Mouse (Mus musculus): Measurements from ENCODE around the gene Igsf9. TPM values are rescaled to one million over a fixed set of nuclear protein-coding genes. Genes with fewer than 3 reads are reported as not detected.

The Igsf9 gene
- total and polyA plus RNA-seq, 3 experiments = 0.12 to 0.38 TPM; not detected in 1

- no peak for TF ChIP-seq POLR2AphosphoS5 (IDR thresholded peaks at IDR 0.05; ENCODE audit: borderline replicate concordance, low read depth, low read length)
- no peak for TF ChIP-seq MAFK (IDR thresholded peaks at IDR 0.05; ENCODE audit: borderline replicate concordance, low read depth, low read length)
- no peak for TF ChIP-seq KAT2A (conservative IDR thresholded peaks at IDR 0.05; ENCODE audit: low read depth, low read length)
- no peak for TF ChIP-seq BHLHE40 (IDR thresholded peaks at IDR 0.05; ENCODE audit: borderline replicate concordance, low read depth, low read length)
- no peak for TF ChIP-seq CHD2 (IDR thresholded peaks at IDR 0.05; ENCODE audit: low read length)
- no peak for TF ChIP-seq ZC3H11A (IDR thresholded peaks at IDR 0.05; ENCODE audit: low read depth, low read length)
- no peak for TF ChIP-seq NELFE (IDR thresholded peaks at IDR 0.05; ENCODE audit: low read depth, low read length)
- TF ChIP-seq USF1 (IDR thresholded peaks at IDR 0.05; ENCODE audit: low read depth, low read length) = no peak
- no peak for TF ChIP-seq MAZ (IDR thresholded peaks at IDR 0.05; ENCODE audit: low read depth, low read length)
- TF ChIP-seq POLR2AphosphoS2 (IDR thresholded peaks at IDR 0.05; ENCODE audit: low read length) = no peak
- no peak for TF ChIP-seq SIN3A (IDR thresholded peaks at IDR 0.05; ENCODE audit: low read length)
- no peak for TF ChIP-seq ELF1 (IDR thresholded peaks at IDR 0.05; ENCODE audit: low read depth, low read length)
- no peak for TF ChIP-seq EP300 (IDR thresholded peaks at IDR 0.05; ENCODE audit: low read depth in 1 of 2, low read length in 2 of 2)
- TF ChIP-seq MYC (IDR thresholded peaks at IDR 0.05; ENCODE audit: low read depth, low read length) = no peak
- TF ChIP-seq TBP (IDR thresholded peaks at IDR 0.05; ENCODE audit: low read depth, low read length) = no peak
- Histone ChIP-seq H3K4me1 (ENCODE audit: control insufficient read depth in 1 of 2, insufficient read depth in 2 of 2, low read length in 2 of 2) (no peaks in the 10 kb centered on the region), H3K9ac (ENCODE audit: control insufficient read depth, low read depth, low read length, poor library complexity, severe bottlenecking) (no peak overlapping the region), H3K27ac (ENCODE audit: control insufficient read depth, low read depth, low read length) (no peak overlapping the region), H3K4me3 (ENCODE audit: control insufficient read depth in 1 of 2, insufficient read depth in 1 of 2, low read depth in 2 of 2, low read length in 2 of 2) (no peak overlapping the region), H3K36me3 (ENCODE audit: control insufficient read depth in 1 of 2, insufficient read depth in 2 of 2, low read length in 2 of 2) (no peaks in the 10 kb centered on the region), H3K9me3 (replicated peaks; ENCODE audit: insufficient read depth, low read length) (no peaks in the 10 kb centered on the region), H3K79me2 (ENCODE audit: control insufficient read depth, insufficient read depth, low read length, poor library complexity) (no peaks in the 10 kb centered on the region), H3K27me3 (ENCODE audit: control insufficient read depth in 1 of 2, insufficient read depth in 2 of 2, low read length in 2 of 2) (peaks cover 6% of the 10 kb centered on the region in 2 experiments; a peak in 3 of 4 replicates)
- DNase-seq (ENCODE audit: low read depth, low spot score) = peak; percentile 16
Observed at GRCm38 (mm10) chr1:172468301-172468877, 13.2 kb upstream of the Igsf9 start.

DNA sequence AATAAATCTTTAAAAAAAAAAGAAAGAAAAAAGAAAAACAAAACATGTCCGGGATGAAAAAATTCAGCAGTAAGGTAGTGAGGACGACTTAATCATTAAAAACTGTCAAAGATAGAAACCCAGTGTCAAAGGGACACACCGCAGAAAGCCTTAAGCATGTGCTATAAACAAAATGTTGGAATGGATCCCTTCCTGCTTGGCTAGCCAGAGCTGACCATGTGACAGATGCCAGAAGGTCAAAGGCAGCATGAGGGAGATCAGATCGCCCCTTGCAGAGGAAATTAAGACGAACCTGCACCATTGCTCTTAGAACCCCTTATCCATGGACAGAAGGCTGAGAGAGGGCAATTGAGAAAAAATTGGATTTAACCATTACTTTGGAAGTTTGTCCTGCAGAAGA, 12.2 kb upstream of the Igsf9 start:
- no peaks in the 10 kb centered on the region for H3K9me3 ChIP-seq (replicated peaks; ENCODE audit: insufficient read depth, low read length)
- peaks cover 8% of the 10 kb centered on the region in 2 experiments; a peak in 3 of 4 replicates for H3K27me3 ChIP-seq (ENCODE audit: control insufficient read depth in 1 of 2, insufficient read depth in 2 of 2, low read length in 2 of 2)
- no peak overlapping the region for H3K9ac ChIP-seq (ENCODE audit: control insufficient read depth, low read depth, low read length, poor library complexity, severe bottlenecking)
- no peaks in the 10 kb centered on the region for H3K79me2 ChIP-seq (ENCODE audit: control insufficient read depth, insufficient read depth, low read length, poor library complexity)
- no peak for DNase-seq (ENCODE audit: low read depth, low spot score)
- H3K4me1 ChIP-seq (ENCODE audit: control insufficient read depth in 1 of 2, insufficient read depth in 2 of 2, low read length in 2 of 2) = no peaks in the 10 kb centered on the region
- H3K36me3 ChIP-seq (ENCODE audit: control insufficient read depth in 1 of 2, insufficient read depth in 2 of 2, low read length in 2 of 2) = no peaks in the 10 kb centered on the region
- H3K4me3 ChIP-seq (ENCODE audit: control insufficient read depth in 1 of 2, insufficient read depth in 1 of 2, low read depth in 2 of 2, low read length in 2 of 2) = no peak overlapping the region
- TF ChIP-seq MYB (IDR thresholded peaks at IDR 0.05; ENCODE audit: low read depth, low read length) = no peak
- TF ChIP-seq TCF12 (IDR thresholded peaks at IDR 0.05; ENCODE audit: low read depth, low read length) = no peak
- TF ChIP-seq RCOR1 (IDR thresholded peaks at IDR 0.05; ENCODE audit: low read depth, low read length) = no peak
- no peak for TF ChIP-seq USF1 (IDR thresholded peaks at IDR 0.05; ENCODE audit: low read depth, low read length)
- no peak for TF ChIP-seq JUND (IDR thresholded peaks at IDR 0.05; ENCODE audit: low read depth, low read length)
- TF ChIP-seq EP300 (IDR thresholded peaks at IDR 0.05; ENCODE audit: low read depth in 1 of 2, low read length in 2 of 2) = no peak
- TF ChIP-seq MYC (IDR thresholded peaks at IDR 0.05; ENCODE audit: low read depth, low read length) = no peak
- no peak overlapping the region for H3K27ac ChIP-seq (ENCODE audit: control insufficient read depth, low read depth, low read length)
